Mouse (Mus musculus) lung, postnatal 10 days (tissue): ENCODE data around the gene Galns.
"Not testable (repeated sequence)": the region's sequence is repeated elsewhere in the genome, so short reads cannot be mapped to it uniquely, and the experiment has no call there.

Experiments
- DNase-seq: peaks from one replicate; pipeline ENCODE4 v3.0.0; 2021

Galns gene

DNA sequence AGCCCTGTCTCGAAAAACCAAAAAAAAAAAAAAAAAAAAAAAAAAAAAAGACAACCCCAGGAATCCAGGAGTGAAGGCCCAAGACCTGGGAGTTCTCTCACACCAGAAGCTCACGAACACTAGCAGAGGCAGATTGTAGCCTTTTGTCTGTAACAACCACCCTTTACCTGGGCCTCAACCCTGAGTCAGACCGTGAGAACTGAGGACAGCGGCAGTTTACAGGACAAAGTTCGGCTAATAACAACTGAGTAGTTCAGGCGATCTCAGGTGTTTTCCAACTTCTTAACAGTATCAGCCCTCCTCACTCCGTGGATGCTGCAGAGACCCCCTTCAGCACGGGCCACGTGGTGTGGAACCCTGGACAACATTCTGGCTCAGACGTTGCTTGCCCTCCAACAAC, 24.5 kb downstream of the Galns start:
- DNase-seq: no peak

DNA sequence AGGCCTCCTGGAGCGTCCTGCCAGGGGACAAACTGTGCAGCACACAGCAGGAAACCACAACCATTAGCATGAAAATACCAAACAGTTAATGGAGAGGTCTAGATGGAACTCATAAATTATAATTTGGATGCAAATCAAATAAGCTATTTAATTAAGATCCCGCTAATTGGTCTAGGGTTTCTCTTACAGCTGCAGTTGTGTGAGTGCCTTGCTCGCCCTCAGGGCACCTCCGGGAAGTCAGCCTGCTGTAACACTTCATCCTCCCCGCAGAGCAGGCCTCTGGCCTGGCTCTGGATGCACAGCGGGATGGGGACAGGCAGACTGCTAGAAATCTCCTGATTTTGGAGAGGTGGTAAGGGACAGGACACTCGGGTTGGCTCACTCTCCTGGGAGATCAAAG, 25.1 kb downstream of the Galns start:
- DNase-seq: no peak

DNA sequence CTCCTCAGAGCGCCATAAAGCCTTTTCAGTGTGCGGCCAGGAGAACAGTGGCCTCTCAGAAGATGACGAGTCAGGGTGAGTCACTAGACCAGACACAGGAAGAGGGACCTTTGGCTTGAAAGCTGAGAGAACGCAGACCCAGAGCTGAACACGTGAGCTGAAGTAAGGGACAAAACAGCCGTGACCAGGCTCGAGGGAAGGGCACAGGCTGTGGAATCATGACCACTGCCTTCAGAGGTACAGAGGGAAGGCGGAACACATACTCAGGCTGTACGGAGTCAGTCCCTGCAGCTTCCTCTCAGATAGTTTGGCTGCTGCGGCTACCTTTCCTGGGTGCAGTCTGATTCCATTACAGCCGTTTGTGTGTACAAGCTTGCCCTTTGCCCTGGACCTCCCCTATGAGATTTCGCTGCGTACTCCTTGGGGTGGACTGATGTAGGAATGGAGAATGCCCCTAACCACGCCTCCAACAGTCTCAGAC, 25.8 kb downstream of the Galns start:
- no peak for DNase-seq

DNA sequence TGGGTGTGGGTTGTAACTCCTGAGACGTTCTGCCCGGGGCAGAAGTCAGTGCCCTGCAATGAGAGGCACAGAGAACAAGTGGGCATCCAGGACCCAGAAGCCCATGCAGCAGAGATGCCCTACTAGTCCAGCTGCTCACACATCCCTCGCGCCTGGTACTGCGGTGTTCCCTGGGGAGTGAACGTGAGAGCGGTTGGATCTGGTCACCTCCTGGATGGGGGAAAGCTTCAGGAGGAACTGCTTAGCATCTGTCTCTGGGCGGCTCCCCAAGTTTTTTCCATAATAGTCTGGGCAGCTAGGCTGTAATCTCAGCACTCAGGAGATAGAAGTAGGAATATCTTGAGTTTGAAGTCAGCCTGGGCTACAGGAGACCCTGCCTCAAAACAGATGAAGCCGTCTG, 26.3 kb downstream of the Galns start:
- DNase-seq: no peak

DNA sequence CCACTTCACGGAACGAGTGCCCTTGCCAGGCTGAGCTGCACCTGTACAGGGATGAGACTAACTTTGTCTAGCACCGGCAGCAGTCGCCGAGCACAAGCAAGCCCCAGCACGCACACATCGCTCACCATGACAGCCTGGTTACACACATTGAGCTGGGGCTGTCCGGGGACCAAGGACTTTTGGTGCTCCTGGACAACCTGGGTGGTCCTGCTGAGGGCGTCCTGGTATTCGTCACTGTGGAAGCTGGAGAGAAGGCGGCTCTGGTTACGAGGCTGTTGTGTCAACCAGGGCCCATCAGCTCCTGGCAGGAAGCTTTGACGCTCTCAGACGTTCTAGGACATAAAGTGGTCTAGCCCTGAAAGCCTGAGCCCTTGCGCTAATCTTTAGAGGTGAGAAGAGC, 30.3 kb downstream of the Galns start:
- no peak for DNase-seq

DNA sequence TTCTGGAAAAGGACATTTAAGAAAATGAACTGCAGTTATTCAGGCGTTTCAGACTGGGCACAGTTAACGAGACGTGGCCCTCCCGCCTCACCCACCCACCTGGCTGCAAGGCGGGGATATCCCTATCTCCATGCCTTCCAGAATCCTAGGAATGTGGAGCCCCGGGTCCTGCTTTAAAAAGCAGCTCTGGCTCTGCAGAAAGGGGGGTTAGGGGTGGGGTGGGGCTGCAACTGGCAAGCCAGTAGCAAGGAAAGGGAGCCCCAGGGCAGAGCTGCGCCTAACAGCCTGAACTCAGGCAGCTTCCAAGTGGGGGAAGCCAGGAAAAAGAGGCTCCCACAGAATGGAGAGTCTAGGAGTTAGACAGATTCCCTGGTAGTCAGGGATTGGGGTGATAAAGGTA, 32.1 kb downstream of the Galns start:
- no peak for DNase-seq

DNA sequence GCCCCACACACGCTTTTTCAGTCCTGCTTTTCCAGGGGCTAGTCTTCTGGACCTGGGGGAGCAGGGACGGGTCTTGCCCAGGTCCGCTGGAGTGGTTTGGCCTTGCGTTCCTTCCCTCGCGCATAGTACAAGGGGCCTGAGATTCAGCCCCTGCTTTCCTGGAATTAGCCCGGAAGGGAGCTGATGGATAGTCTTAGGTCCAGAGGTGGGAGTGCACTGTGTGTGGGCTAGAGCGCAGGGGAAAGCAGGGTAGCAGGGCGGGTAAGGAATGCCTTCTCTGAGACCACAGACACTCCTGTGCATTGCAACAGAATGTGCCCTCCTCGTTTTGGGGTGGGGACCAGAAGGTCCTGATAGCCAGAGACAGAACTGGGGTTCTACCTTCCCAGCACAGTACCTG, 34.1 kb downstream of the Galns start:
- DNase-seq: no peak

DNA sequence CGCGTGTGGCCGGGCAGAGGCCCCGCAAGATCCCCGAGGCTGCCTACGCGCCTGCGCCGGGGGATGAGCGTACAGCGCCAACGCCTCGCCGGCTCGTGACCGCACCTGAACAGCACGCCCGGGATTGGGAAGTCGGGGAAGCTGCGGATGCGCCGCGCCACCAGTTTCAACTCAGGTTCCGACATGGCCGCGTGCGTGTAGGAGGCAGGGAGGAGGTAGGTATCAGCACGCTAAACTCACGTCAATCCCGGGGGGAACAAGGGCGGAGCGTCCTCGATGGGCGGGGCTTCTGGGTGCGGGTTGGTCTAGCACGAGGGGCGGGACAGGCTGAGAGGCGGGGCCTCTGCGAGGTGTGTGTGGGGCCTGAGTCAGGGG, 34.6 kb downstream of the Galns start, which contains the start of gene Aprt:
Aprt (minus strand) TSS at position 262 of the 375 bp plus-strand sequence.
- DNase-seq: peak; percentile 97

DNA sequence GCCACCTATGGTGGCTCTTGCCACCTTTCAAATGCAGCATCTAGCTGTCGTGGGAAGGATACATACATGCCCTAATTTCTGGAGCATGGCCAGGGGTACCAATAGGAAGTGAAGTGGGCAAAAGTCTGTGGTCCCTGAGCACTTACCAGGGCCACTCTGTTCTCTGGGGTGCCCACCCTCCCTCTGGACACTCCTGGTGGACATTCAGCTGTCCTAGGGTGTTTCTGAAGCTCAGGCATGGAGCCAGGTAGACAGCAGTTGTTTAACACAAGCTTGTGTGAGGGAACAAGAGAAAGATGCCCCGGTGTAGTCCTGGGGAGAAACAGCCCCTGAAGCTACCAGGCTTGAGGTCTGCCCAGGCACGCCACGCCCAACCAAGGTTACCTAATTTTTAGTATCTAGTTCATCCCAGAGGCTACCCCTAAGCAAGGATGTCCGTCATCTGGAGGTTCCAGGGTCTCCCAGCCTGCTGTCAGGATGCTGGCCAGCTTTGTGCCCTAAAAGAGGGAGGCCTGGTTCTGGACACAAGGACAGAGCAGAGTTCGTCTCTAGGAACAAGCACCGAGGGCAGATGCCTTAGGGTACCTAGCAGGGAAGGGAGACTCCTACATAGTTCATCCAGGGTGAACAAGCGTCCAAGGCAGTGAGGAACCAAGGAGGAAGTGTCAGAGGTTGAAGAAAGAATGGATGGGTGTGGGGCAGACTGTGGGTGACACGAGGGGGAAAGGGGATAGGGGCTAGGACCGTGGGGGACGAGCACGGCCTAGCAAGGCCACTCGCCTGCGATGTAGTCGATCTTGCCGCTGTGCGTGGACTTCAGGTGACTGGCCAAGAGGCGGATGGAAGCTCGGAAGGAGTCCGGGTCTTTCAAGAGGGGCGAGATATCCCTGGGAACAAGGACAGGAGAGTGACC, 35.3 kb downstream of the Galns start:
- DNase-seq: no peak

DNA sequence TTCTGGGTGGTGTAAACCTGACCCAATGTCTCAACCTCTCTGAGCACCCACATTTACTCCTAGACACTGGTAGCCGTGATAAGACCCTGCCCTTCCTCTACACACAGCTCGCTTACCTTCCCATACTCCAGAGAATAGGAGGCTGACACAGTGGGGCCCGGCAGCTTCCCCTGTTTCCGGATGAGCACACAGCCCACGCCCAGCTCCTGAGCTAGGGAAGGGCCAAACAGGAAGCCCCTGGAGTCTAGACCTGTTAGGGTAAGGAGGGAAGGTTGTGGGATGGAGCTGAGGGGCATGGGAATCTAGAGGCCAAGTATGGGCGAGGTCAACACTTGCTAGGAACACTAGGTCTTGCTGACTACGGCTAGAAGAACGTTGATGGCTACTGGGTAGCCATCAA, 36.0 kb downstream of the Galns start:
- no peak for DNase-seq

DNA sequence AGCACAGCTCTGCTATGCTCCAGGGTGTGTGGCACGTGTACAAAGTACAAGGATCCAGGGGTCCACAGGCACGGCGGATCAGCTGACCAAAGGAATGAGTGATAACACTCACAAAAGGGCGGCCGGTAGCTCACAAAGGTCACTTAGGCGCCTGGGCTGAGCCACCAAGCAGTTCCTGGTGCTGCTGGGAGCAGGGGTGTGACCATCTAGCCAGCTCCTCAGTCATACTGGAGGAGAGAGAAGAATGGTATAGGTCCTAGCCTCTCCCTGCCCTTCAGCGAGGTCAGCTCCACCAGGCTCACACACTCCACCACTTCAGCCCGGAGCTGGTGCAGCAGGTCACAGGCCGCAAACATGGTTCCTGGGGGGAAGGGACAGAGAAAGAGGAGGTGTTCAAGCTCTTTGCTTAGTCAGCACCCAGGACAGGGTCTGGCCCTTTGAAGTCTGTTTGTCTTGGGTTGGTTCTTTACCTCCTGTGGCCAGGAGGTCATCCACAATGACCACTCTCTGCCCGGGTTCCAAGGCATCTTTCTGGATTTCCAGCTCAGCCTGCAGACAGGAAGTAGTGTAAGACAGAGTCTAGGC, 36.5 kb downstream of the Galns start:
- DNase-seq: no peak

DNA sequence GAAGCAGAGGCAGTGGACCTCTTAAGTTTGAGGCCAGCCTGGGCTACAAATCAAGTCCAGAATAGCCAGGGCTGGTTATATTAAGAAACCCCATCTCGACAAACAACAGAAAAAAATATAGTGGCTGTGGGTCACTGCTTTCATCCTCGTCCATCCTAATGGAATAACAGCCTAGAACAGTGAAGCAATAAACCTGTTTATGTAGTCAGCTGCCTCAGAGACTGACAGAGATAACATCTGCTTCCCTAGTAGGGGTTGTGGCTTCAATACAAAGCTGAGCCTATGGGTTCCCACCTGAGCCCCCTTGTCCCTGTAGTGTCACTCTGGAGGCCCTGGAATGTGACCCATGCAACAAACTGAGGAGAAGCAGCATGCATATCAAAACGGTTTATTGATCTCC, 37.0 kb downstream of the Galns start:
- DNase-seq: no peak

DNA sequence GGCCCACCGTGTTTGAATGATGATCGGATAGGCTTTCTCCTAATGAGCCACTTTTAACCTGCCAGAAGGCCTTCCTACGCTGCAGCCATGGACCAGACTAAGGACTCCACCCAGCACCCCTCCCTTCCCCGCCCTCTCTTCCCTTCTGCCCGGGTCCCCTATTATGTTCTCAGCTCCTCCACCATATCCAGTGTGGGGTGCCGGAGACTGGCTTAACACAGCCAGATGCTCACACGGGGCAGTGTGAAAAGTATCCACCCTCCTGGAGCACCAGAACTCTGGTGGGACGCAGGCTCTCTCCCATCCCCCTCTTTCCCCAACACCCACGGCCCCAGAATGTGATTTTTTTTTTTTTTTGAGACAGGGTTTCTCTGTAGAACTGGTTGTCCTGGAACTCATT, 37.7 kb downstream of the Galns start:
- no peak for DNase-seq

DNA sequence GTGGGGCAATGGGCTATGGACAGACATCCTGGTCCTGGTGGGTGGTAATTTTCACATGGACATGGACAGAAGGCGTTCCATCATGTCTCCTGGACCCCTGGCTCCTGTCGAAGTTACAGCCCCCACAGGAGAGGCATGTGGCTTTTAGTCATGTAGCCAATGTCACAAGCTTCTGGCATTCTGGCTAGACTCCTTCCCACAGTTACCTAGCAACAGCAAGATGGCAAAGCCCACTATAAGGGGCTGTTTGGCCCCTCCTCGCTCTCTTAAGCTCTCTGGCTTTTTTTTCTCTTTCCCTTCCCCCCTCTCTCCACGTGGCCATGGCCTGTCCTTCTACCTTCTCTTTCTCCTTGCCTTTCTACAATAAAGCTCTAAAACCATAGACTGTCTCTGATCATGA, 38.1 kb downstream of the Galns start:
- DNase-seq: not testable (repeated sequence)

DNA sequence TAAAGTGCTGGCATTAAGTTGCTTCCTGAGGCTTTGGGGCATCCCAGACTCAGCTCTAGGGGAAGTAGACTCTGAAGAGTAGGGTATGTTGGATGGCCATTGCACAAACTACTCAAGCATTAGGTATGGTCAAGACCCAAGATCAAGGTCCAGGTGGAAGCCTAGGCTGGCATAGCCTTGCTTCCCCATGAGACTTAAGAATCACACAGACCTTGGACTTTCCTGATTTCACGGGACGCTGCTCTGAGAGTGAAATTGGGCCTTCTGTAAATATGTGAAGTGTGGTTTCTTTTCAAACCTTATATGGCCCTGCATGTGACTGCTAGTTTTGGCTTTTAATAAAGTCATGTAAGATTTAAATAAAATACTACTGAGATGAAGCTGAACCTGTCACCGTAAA, 38.5 kb downstream of the Galns start:
- no peak for DNase-seq

DNA sequence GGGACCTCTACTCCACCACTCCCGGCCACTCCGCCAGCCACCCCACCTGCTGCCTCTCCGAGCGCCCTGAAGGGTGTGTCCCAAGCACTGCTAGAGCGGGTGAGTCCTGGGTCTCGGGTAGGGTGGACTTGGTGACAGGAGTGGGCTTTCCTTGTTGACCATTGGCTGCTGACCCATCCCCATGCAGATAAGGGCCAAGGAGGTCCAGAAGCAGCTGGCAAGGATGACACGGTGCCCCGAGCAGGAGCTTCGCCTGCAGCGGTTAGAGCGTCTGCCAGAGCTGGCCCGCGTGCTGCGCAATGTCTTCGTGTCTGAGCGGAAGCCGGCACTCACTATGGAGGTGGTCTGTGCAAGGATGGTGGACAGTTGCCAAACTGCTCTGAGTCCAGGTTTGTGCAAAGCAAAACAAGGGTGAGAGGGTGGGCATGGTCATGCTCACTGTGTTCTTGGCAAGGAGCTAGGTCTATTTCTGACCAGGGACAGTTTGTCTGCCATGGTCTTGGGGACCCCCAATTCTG, 39.5 kb downstream of the Galns start:
- DNase-seq: no peak

DNA sequence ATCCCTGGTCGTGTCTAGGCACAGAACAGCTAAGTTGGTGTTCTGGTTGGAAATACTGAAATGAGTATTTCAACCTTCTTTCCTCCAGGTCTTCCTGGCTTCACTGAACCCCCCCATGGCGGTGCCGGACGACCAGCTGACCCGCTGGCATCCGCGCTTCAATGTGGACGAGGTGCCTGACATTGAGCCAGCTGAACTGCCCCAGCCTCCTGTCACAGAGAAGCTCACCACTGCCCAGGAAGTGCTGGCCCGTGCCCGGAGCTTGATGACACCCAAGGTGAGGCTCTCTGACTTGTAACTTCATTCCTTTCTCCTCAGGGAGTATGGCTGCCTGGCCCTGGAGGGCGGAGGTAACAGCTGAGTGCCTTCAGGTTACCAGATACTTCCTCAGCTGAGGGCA, 40.1 kb downstream of the Galns start:
- DNase-seq: no peak

DNA sequence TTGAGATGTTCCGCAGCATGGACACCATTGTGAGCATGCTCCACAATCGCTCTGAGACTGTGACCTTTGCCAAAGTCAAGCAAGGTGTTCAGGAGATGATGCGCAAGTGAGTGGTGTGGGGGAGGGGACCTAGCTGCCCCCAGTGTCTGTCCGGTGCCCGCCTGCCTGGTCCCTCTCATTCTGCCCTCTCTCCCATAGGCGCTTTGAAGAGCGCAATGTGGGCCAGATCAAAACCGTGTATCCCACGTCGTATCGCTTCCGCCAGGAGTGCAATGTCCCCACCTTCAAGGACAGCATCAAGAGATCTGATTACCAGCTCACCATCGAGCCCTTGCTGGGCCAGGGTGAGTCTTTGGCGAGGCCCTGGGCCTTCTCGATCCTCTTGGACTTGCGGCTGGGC, 41.3 kb downstream of the Galns start:
- DNase-seq: no peak

DNA sequence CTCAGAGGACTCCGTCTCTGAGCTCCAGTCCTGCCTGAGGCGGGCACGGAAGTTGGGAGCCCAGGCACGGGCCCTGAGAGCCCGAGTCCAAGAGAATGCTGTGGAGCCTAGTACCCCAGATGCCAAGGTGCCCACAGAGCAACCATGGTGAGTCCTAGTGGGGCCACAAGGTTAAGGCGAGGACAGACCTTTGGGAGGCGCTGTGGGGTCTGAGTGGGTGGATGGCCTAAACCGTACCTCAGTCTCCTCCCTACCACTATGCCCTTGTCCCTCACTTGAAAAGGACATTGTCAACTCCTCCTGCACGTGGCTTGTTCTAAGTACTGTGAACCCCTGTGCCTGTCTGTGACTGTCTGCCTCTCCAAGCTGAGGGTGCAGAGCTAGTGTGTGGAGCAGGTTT, 41.9 kb downstream of the Galns start:
- no peak for DNase-seq

DNA sequence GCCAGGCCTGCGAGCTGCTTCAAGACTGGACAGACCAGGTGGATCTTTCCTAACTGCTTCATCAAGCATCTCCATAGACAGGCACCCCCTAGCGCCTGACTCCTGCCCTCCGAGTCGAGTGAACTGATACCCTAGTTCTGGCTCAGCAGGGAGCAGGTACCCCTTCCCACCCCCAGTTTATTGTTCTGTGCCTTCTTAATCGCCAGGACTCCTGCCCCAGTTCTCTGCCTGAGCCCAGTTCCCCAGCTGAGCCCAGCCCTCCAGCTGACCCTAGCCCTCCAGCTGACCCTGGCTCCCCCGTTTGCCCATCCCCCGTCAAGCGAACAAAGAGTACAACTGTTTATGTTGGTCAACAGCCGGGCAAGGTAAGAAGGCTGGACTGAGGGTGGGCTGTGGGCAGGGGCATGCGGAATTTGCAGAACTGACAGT, 42.4 kb downstream of the Galns start:
- DNase-seq: no peak

DNA sequence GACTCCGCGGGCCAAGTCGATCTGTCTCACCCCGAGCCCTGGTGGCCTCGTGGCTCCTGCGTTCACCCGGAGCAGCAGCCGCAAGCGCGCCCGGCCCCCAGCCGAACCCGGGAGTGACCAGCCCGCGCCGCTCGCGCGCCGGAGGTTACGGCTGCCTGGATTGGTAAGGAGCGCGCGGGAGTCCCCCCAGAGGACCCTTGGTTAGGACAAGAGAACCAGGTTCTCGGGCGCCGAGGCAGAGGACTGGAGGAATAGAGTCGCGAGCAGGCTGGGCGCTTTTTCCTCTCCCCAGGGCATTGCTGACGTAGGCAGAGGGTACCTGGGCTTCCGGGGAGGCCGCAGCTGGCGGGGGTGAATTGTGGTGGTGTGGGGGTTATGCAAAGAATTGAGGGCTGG, 43.2 kb downstream of the Galns start:
- no peak for DNase-seq

DNA sequence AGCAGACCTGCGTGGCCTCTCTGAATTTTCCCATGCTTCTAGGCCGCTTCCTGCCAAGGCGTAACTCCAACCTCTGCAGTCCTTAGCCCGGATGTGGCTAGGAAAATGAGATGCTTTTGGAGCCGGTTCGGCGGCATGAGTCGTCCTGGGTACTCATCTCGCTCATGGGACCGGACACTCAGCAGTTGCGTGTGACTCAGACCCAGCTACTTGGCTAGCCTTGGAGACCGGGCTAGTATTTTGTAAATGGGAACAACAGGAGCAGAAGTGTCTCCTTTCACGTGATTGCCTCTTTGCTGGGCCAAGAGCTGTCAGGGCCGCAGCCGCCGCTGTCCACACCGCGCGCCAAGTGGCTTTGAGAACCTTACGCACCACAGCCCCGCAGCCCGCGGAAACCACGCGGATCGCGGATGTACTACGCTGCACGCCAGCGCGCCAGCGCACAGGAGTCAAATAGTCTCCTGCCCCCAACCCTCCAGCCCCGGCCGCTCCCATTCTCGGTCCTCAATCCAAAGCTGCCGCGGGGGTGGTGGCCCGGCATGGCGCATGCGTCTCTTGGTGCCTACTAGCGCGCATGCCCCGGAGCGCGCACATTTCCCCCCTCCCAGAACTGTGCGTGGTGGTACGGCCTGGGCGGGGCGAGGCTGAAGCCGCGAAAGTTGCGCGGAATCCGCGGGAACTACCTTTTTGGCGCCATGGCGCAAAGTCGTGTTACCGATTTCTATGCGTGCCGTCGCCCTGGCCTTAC, 43.7 kb downstream of the Galns start, which contains the start of gene Cdt1:
Cdt1 (plus strand) TSS at position 655 of the 748 bp plus-strand sequence.
- DNase-seq: peak; percentile 97

DNA sequence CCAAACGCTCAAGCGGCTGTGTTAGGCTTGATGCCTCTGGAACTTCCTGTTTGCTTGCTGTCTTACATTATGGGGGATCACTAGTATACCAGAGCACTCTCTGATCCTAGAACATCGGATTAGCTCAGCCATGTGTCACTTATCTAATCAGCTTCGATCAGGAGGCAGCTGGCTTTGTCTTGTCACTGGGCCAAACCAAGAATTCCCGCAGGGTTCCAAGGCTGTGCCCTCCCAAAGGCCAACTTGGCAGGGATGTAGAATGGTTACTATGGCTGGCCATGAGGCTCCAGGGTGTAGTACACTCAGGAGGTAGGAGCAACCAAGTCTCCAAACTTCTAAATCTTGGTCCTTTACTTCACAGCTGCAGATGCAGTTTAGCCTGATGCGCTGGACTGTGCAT, 44.5 kb downstream of the Galns start:
- DNase-seq: peak; percentile 30
